Mouse (Mus musculus) liver, embryonic 14.5 days (tissue): ENCODE measurements around the gene Rab27a.

Experiments
- CTCF ChIP-seq: IDR thresholded peaks from 2 replicates; pipeline ENCODE4 v1.5.1; 2016; ENCODE audit warnings: antibody characterized with exemption, low read depth, control low read depth
- EP300 ChIP-seq: IDR thresholded peaks from 2 replicates; pipeline ENCODE4 v1.6.1; 2016; ENCODE audit warnings: antibody characterized with exemption, low read depth

GRCm38 (mm10) chr9:73039222-73039945, 5.3 kb upstream of the Rab27a start:
- TF ChIP-seq CTCF (no peak), EP300 (no peak)
